Mouse (Mus musculus): ENCODE measurements at regions not wholly inside any gene's neighbourhood (a gene's known extent, or its start where the extent isn't known, plus 50 kb on each side); places are given as distances from the start of the nearest gene placed in this dataset.

DNA sequence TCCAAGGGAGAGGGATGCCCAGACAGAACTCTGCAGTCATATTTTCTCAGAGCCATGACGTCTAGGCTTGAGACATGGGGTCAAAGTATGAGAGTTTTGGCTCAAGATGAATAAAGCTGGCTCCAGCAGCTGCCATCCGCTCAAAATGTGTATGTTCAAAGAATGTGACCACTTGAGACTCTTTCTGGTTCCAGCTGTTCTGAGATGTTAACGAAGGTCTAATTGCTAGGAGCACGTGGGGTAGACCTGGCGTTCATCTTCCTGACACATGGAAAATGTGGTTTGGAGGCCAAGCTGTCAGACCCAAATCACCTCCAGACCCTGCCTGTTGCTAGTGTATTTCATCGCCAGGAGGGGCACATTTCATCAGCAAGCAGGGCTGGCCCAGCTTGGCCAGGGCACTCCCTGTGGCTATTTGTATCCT lies 58.9 kb upstream of the Ankrd1 start:
- DNase-seq, result no peak

DNA sequence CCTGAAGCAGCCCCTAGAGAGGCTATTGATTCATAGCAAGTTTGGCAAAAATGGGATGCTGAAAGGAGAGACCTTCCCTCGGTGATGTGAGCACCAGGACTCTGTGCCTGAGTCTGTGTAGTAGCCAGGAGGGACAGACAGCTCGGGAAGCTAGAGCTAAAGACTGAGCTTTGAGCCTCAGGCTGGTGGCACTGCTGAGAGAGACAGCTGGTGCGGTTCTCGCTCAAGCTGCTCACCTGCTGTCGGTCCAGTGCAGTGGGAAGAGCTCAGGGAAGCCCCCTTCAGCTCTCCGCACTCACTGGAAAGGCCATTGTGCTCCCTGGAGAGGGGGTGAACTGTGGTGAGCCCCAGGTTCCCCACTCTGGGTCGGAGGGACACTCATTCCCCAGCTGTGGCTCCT lies 60.4 kb upstream of the Ankrd1 start:
- no peak for DNase-seq

DNA sequence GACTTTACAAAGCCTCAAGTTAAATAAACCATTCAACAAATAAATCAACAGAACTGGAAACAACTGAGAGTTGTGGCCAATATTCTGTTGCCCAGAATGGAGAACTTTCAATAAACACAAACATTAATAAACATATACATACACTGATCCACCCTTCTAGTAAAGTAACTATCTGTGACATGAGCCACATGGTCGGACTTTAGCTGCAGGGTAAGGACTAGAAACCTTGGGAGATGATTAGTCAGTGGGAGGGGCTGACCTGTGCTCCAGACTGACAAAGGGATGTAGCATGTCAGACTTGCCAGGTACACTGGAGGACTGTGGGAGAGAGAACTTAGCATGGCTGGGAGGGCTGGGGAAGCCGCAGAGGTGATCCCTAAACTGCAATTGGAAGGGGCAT lies 61.6 kb upstream of the Ankrd1 start:
- DNase-seq, result no peak

DNA sequence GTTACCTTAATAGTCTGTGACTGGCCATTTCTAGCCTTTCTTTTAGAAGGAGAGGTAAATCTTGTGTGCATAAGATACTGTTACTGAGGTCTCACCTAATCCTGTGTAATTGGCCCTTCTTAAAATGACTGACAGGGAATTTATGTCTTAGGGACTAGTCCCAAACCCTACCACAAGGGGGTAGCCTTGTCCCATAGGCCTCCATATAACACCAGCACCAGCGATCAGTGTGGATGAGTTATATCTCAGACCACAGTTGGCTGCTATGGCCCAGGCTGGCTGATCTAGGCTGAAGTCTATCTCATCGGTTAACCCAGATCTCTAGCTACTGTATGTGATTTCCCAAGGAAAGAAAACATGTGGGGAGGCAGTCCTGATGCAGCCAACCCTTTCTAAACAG lies 63.2 kb upstream of the Ankrd1 start:
- peak; percentile 78 for DNase-seq

GRCm38 (mm10) chr19:36189662-36190061 lies 69.8 kb upstream of the Ankrd1 start:
- DNase-seq, result no peak

- no peak for DNase-seq
Measured at GRCm38 (mm10) chr19:36191641-36192040, 71.7 kb upstream of the Ankrd1 start.

GRCm38 (mm10) chr19:36204269-36204668 lies 84.4 kb upstream of the Ankrd1 start:
- DNase-seq, result no peak

DNA sequence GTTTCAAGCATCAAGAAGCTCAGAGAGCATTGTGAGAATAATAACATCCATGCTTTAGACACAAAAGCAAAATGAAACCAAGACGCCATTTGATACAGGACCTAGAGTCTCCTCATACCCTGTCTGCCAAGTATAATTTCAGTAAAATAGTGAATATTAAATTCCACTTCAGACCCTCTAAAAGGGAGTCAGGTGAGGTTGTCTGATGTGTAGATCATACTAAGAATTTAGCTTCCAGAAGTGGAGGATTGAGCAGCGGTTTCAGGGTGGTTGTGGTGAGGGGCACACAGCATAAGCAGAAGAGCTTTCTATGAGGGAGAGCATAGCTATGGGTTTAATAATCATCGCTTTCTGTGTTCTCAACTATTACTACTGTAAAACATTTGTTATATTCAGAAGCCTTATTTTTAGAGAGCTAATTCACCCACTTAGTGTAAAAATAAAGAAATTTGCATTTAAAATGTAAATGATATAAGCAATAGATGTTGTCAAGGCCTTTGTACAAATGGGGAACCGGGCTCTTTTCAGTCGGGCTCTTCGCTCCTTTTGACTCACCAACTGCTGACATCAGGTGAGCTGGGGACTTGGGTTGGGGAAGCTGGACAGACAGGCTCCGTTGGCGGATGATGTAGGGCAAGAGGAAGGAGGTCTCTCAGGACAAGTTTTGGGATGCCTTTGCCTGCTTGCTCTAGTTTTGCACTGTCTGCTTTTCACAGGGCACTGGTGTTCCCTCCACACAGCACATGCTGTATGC lies 85.2 kb upstream of the Ankrd1 start:
- no peak for DNase-seq

GRCm38 (mm10) chr19:36207735-36208288 lies 87.9 kb upstream of the Ankrd1 start:
- DNase-seq, result peak; percentile 23

DNA sequence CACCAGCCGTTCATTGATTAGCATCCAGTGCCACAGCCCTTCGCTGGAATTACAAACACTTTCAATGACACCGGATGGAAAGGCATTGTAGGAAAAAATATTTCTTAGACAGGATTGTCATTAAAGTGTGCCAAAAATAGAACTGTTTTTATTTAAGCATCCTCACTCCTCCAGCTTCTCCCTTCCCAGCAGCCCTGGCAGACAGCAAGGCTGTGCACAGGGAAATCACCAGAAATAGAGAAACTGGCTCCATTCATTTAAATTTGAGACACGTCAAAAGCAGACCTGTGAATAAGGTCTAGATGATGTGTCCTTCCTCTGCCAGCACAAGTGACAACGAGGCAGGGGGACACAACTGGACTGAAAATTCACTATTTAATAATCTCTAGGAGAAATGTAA lies 88.5 kb upstream of the Ankrd1 start:
- no peak for DNase-seq

DNA sequence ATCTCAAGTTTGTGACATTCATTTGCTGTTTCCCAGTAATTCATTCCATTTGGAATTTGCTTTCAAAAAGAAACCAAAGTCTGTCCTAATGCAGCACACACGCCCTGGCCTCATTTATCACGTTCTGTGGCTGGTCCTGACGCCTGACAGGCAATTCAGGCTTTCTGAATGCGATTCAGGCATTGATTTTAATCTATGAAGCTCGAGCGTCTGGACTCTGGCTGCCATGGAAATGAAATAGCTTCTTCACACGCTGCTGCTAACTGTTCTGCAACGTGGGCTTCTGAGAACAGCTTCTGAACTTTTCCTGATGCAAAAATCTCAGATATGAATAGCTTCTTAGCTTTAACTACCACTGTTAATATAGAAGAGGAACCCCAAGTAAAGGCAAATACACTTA lies 93.6 kb upstream of the Ankrd1 start:
- DNase-seq, result no peak

DNA sequence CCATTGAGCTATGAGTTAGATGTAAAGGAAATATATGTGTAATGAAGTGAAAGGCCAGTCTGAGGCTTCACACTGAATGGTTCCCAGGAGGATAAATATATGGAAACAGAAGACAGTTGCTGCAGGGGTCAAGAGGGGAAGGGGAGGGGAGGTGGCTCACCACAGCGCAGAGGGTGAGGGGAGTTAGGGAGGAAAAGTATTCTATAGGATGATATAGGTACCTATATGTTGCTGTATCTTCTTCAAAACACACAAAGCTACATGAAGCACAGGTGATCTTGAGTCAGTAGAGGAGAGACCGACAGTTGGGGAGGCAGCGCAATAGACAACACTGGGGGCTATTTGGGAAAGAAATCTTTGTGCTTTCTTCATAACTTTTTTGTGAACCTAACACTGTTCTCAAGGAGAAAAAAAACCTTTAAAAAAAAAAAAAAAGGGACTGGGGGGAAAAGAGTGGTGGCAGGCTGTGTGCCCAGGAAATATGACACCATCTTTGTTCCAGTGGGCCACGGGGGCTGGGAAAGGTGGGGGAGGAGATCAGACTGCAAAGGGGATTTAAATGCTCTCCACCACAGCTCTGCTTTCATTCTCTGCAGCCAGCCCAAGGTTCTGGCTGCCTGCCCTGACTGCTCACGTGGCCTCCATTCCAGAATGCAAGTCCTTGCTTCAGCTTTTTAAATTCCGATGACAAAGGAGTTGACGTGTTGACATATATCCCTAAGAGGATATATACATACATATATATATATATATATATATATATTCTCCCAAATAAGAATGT lies 94.5 kb upstream of the Ankrd1 start:
- DNase-seq, result peak; percentile 79

- DNase-seq, result no peak
Measured at GRCm38 (mm10) chr19:36217177-36217576, 97.3 kb upstream of the Ankrd1 start.

DNA sequence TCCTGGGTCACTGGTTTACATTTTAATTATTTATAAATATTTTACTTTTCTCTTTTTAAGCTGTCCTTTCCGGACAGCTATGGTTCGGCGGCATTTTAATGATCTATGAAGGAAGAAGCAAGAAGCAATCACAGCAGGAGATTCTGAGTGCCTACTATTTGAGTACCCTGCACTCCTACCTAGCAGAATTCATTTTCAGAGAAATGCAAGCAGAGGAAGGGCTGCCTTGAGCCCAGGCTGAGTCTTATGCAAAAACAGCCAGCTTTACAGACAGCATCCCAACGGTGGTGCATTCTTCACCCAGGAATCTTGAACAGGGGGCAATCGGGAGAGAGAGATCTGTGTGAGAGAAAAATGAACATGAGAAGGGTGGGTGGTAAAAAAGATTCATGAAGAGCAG lies 97.7 kb upstream of the Ankrd1 start:
- DNase-seq, result no peak

DNA sequence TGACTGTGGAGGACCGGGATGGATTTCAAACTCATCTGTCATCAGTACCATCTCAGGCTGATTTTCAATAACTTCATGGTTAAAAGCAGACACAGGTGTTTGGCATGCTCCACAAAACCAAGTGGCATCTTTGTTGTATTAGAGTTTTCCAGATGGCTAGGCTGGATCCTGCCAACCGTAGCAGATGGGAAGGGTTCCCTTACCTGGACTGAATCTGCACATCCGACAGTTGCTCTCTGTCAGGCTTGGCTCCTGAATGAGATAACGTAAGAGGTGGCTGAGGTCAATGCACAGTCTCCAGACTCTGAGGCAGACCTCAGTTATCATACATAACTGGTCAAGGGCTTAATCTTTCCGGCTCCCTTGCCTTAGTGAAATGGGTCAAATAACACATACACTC lies 99.0 kb upstream of the Ankrd1 start:
- no peak for DNase-seq

- no peak for DNase-seq
Measured at GRCm38 (mm10) chr19:36221104-36221503, 101.2 kb upstream of the Ankrd1 start.

DNA sequence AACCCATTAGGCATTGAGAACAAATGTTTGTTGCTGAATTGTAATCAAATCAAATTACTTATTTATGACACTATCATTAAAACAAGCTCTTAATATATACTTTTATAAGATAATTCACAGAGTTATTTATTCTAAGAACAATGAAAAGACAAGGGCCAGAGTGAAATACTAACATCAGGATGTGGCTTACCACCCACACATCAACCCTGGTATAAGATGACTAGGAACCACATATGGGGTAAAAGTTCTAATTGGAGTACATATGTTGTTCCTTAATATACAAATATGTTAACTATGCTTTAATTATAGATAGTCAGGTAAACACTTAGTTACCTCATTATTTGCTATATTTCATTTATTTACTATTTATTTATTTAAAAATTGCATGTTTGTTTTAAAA lies 101.7 kb upstream of the Ankrd1 start:
- DNase-seq, result no peak

DNA sequence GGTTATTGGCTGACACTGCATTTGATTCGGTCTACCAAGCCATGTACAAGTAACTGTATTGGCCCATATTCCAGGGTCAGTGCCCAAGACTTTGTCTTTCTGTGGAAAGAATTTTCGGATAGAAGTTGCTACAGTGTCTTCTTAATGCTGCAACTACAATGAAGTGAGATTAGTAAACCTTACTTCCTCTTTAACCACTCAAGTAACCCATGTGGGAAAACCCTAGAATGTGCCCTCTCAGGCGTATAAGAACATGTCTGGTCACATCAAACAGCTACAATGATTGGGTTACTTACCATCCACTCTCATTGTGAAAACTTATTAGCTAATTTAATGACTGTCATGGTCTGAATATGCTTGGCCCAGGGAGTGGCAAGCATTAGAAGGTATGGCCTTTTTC lies 102.3 kb upstream of the Ankrd1 start:
- DNase-seq, result no peak

GRCm38 (mm10) chr19:36224518-36224917 lies 104.6 kb upstream of the Ankrd1 start:
- DNase-seq, result no peak

- DNase-seq, result no peak
Measured at GRCm38 (mm10) chr19:36225612-36226011, 105.7 kb upstream of the Ankrd1 start.

DNA sequence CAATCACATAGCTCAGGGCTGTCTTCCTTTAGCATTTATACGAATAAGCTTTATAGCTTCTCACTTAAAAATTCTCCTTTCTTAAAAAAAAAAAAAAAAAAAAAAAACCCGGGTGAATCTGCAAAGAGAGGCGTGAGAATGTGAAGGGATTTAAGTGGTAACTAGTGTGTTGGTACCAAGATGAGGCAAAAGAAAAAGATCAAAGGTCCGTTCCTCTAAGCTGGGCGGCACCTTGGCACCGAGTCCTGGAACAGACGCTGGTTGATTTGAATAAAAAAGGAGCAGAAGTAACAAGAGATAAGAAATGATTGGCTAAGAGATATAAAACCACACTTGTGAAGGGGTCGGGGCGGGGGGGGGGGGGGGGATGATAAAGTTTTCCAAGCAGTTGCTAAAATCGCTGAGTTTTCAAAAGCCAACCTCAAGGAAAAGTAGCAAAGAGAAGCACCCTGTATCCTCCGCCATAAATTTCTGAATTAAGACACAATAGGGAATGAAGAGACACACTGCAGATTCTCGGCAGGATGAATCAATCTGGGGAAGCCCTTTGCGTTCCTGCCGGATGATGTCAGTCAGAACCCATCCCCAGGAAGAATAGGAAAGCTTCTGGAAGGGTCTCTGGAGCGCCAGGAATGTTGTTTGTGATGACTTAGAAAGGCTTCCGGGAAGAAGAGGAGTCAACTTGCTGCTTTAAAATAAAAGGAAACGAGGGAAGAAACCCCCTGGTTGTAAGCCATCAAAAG lies 107.7 kb upstream of the Ankrd1 start:
- no peak for DNase-seq

DNA sequence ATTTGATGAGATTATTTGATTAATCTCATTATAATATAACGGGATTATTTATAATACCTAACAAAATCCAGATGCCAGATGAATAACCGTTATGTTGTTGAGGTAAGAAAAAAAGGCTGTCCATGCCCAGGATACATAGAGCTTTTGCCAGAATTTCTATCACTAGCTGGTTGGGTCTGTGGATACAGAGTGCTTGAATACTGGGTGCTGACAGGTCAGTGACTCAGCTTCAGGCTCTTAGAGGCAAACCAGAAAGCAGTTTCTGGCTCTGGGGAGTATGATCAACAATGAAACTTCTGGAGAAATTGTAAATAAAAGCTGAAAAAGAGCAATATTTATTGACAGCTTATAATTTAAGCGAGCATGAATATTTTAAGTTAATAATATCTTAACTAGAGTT lies 109.4 kb upstream of the Ankrd1 start:
- DNase-seq, result no peak

- DNase-seq, result no peak
Measured at GRCm38 (mm10) chr19:36229941-36230340, 110.0 kb upstream of the Ankrd1 start.

All from kidney, postnatal 10 days (tissue).